ENCODE assay signal across 9 mouse cellular contexts in the genomic region with DNA sequence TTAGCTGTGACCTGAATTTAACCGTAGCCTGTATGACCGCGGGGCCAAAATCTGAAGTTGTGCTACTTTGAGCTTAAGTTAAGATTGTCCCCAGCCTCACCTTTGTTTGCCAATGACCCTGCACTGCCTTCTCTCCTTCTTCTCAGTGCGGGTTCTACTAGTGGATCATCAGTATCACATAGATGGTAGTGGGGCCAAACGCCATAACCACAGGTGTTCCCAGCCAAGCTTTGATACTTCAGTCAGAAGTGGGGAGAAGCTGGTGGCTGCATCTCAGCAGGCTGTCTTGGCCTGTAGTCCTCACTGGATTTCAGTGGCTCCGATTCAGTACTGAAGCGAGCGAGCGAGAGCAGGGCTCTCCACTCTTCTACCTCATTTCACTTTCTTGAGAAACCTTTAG. TPM values are rescaled to one million over a fixed set of nuclear protein-coding genes. Genes with fewer than 3 reads are reported as not detected.
DNase-seq lines count a peak whose midpoint lies in the region; ATAC-seq and TF ChIP-seq lines count a peak whose summit lies in the region.
"Had no signal": no experiment of that assay in that cellular context is flagged by ENCODE, and none has a peak within 500 bp of the region (broad histone marks: within the 10 kb centered on the region; RNA-seq: fewer than 3 reads in every experiment).

No protein-coding gene starts in this region.

- H3K4me1 ChIP-seq in cerebellum, adult 2 months (ENCODE audit: control insufficient read depth, insufficient read depth, low read length): no peaks in the 10 kb centered on the region
- H3K4me1 ChIP-seq in embryonic facial prominence, embryonic 13.5 days: peaks cover 14% of the 10 kb centered on the region
- H3K4me1 ChIP-seq in intestine, embryonic 14.5 days (replicated peaks; ENCODE audit: control insufficient read depth, insufficient read depth, low read length): peaks cover 6% of the 10 kb centered on the region; the same call in 1 of the 2 replicates
- H3K4me1 ChIP-seq in midbrain, embryonic 11.5 days (ENCODE audit: control insufficient read depth, insufficient read depth, low read length): no peaks in the 10 kb centered on the region

- DNase-seq in cerebellum, postnatal 10 days: peak; percentile 18 to 20
- no peak for DNase-seq in cerebellum, adult 2 months
- peak; percentile 54 for DNase-seq in intestine, embryonic 14.5 days (ENCODE audit: low spot score)
- peak; percentile 90 for DNase-seq in midbrain, embryonic 11.5 days (ENCODE audit: low spot score, missing footprints)
- no peak for DNase-seq in thymus, postnatal 36 days
- DNase-seq in right cerebral cortex, postnatal 36 days (ENCODE audit: low spot score in 2 of 2): no peak
- no peak for DNase-seq in thymus, postnatal 10 days (ENCODE audit: low spot score in 2 of 2)

- no peak for ATAC-seq in embryonic facial prominence, embryonic 13.5 days (ENCODE audit: insufficient number of reproducible peaks, insufficient read depth, low FRiP score, low TSS enrichment, low read depth)
- ATAC-seq in intestine, embryonic 14.5 days (replicated peaks; ENCODE audit: low FRiP score, low TSS enrichment, low read depth): no peak
- ATAC-seq in midbrain, embryonic 11.5 days (ENCODE audit: low FRiP score): 0 out of 2 replicates have a peak, but pooled peaks have one; percentile 14

- no peaks in the 10 kb centered on the region for H3K9me3 ChIP-seq in embryonic facial prominence, embryonic 13.5 days
- H3K9me3 ChIP-seq in intestine, embryonic 14.5 days (ENCODE audit: control insufficient read depth, low read length): no peaks in the 10 kb centered on the region
- H3K9me3 ChIP-seq in midbrain, embryonic 11.5 days (ENCODE audit: control insufficient read depth, low read length): no peaks in the 10 kb centered on the region

- 17% methylated on average over 9 of the region's 9 CpGs for WGBS in cerebellum, adult 2 months
- WGBS in embryonic facial prominence, embryonic 13.5 days: 23% methylated on average over 9 of the region's 9 CpGs
- 30% methylated on average over 9 of the region's 9 CpGs for WGBS in intestine, embryonic 14.5 days
- WGBS in midbrain, embryonic 11.5 days: 21% methylated on average over 9 of the region's 9 CpGs

- no peak for TF ChIP-seq POLR2A in cerebellum, adult 2 months (IDR thresholded peaks at IDR 0.05; ENCODE audit: borderline replicate concordance, insufficient read depth, low read length)

- no peak for TF ChIP-seq CTCF in cerebellum, adult 2 months (IDR thresholded peaks at IDR 0.05; ENCODE audit: borderline replicate concordance, insufficient read depth, low read depth, low read length)

- no peak overlapping the region for H3K27ac ChIP-seq in cerebellum, adult 2 months (ENCODE audit: insufficient read depth, low read length)
- no peak overlapping the region for H3K27ac ChIP-seq in embryonic facial prominence, embryonic 13.5 days
- H3K27ac ChIP-seq in intestine, embryonic 14.5 days (ENCODE audit: low read depth): no peak overlapping the region
- no peak overlapping the region for H3K27ac ChIP-seq in midbrain, embryonic 11.5 days (ENCODE audit: low read depth, low read length)

- H3K27me3 ChIP-seq in cerebellum, adult 2 months (ENCODE audit: control insufficient read depth, insufficient read depth, low read length): no peaks in the 10 kb centered on the region
- H3K27me3 ChIP-seq in embryonic facial prominence, embryonic 13.5 days: peaks cover 40% of the 10 kb centered on the region
- H3K27me3 ChIP-seq in intestine, embryonic 14.5 days (replicated peaks; ENCODE audit: control insufficient read depth, insufficient read depth, low read length): no peaks in the 10 kb centered on the region
- H3K27me3 ChIP-seq in midbrain, embryonic 11.5 days (ENCODE audit: control insufficient read depth, insufficient read depth, low read length): no peaks in the 10 kb centered on the region

- no peak overlapping the region for H3K4me3 ChIP-seq in cerebellum, adult 2 months (replicated peaks; ENCODE audit: insufficient read depth, low read depth, low read length)
- H3K4me3 ChIP-seq in embryonic facial prominence, embryonic 13.5 days: peak overlapping the region; percentile 53
- peak overlapping the region; percentile 49 for H3K4me3 ChIP-seq in intestine, embryonic 14.5 days (ENCODE audit: low read depth, low read length)
- H3K4me3 ChIP-seq in midbrain, embryonic 11.5 days (ENCODE audit: low read depth, low read length): peak overlapping the region; percentile 54

- H3K4me2 ChIP-seq in embryonic facial prominence, embryonic 13.5 days: peak overlapping the region; percentile 95
- peak overlapping the region; percentile 98 for H3K4me2 ChIP-seq in intestine, embryonic 14.5 days (ENCODE audit: low read length)
- H3K4me2 ChIP-seq in midbrain, embryonic 11.5 days: peak overlapping the region; percentile 94

- no peaks in the 10 kb centered on the region for H3K36me3 ChIP-seq in embryonic facial prominence, embryonic 13.5 days
- H3K36me3 ChIP-seq in intestine, embryonic 14.5 days (ENCODE audit: control insufficient read depth, insufficient read depth, low read length): no peaks in the 10 kb centered on the region
- no peaks in the 10 kb centered on the region for H3K36me3 ChIP-seq in midbrain, embryonic 11.5 days (ENCODE audit: control insufficient read depth, insufficient read depth, low read length)

- H3K9ac ChIP-seq in embryonic facial prominence, embryonic 13.5 days: peak overlapping the region; percentile 70
- peak overlapping the region; percentile 54 for H3K9ac ChIP-seq in intestine, embryonic 14.5 days (ENCODE audit: low read length)
- peak overlapping the region; percentile 63 for H3K9ac ChIP-seq in midbrain, embryonic 11.5 days (ENCODE audit: low read length)

RNA-seq across cellular contexts. Expression of a gene that starts 0.7 kb away (rescaled TPM):
- polyA plus RNA-seq in cerebellum, adult 2 months (2012; rRNA removed): 0.36 and 0.46 TPM in 2 replicates
- polyA plus RNA-seq in embryonic facial prominence, embryonic 13.5 days (2015; fragmentation: Nextera tagmentation; extraction: Ambion mirVana): 2.9 and 3.1 TPM in 2 replicates
- 2.2 and 2.4 TPM in 2 replicates for polyA plus RNA-seq in intestine, embryonic 14.5 days (2014; fragmentation: Nextera tagmentation; extraction: Ambion mirVana)
- polyA plus RNA-seq in midbrain, embryonic 11.5 days (2014; fragmentation: Nextera tagmentation; extraction: Ambion mirVana): 1.3 and 1.7 TPM in 2 replicates
- polyA plus RNA-seq: C2C12 had no signal

Comparison
In these comparisons a context has a peak if more than half of its experiments do, and no peak if none do; other contexts are left out.
1. DNase-seq: peak in cerebellum, postnatal 10 days (2 of 2), intestine, embryonic 14.5 days (single experiment) and midbrain, embryonic 11.5 days (single experiment); none in cerebellum, adult 2 months (0 of 2), thymus, postnatal 36 days (0 of 2), right cerebral cortex, postnatal 36 days (0 of 2) and thymus, postnatal 10 days (0 of 2).
2. Peak in every context shown above with its lines, with median percentiles within 50 percentile points of each other: H3K4me2 ChIP-seq and H3K9ac ChIP-seq.